Mouse (Mus musculus) forelimb bud, embryonic 11.5 days (tissue): ENCODE measurements around the gene Jak1.
"Not testable (repeated sequence)": the region's sequence is repeated elsewhere in the genome, so short reads cannot be mapped to it uniquely, and the experiment has no call there.

ENCODE experiments used
- DNase-seq: peaks from one replicate; pipeline ENCODE4 v3.0.0-alpha.2; 2012; ENCODE audit warnings: low read depth, low spot score

The Jak1 gene

DNA sequence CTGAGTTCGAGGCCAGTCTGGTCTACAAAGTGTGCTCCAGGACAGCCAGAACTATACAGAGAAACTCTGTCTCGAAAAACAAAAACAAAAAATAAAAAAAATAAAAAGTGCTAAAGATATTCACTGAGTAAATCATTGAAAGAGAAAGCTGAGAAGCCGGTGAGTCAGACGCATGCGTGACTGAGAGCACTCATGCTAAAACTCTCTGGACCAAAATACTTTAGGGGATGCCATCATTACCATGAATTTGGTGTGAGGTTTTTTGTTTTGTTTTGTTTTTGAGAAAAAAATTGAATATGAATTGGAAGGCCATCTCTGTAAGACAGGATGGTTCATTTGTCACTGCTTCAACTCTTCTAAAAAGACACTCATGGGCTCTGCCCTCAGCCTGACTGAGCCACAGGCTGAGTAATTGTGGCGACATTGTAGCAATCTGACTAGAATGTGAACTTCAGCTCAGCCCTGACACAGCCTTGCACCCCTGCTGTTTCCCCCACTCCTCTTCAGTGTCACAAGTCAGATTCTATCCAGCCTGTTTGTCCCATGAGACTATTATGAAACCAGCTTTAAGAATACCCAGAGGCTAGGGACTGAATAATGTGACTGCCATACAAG, 11.5 kb upstream of the Jak1 start:
- DNase-seq: no peak

DNA sequence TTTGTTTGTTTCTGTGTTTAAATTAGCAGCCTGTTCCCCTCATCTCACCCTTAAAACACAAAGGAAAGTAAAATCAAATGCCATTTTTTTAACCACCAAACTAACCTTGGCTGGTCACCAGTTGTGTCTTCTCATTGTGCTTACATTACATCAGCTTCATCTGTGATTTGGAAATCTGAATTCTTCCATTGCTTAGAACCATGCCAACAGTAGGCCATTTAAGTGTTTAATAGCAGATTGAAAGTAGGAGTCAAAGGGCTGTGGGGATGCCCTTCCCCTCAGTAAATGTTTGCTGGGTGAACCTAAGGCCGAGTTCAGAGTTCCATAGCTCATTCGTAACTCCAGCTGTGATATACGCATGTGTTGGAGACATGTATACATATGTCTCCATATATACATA, 10.8 kb upstream of the Jak1 start:
- no peak for DNase-seq

DNA sequence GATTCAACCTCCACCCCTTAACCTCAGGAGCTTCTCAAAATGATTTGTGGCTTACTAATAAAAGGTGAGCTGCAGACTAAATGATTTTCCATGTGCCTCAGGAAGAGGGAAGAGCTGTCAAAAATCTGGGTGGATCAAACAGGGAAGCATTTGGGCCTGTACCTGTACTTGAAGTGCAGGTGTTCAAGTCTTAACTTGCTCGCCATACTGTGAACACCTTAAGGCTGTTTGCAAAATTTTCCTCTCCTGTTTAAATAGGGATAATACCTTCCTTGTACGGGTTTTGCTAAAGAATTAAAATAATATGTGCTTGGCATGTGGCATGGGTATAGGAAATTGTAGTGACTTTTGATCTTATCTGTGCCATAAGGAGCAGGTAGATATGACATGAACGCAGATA, 5.7 kb upstream of the Jak1 start:
- DNase-seq: no peak

DNA sequence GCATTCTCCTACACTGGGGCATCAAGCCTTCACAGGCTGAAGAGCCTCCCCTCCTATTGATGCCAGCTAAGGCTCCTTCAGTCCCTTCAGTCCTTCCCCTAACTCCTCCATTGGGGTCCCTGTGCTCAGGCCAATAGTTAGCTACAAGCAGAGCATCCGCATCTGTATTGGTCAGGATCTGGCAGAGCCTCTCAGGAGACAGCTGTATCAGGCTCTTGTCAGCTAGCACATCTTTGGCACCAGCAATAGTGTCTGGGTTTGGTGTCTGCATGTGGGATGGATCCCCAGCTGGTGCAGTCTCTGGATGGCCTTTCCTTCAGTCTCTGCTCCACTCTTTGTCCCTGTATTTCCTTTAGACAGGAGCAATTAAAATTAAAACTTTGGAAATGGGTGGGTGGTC, 3.4 kb upstream of the Jak1 start:
- not testable (repeated sequence) for DNase-seq

DNA sequence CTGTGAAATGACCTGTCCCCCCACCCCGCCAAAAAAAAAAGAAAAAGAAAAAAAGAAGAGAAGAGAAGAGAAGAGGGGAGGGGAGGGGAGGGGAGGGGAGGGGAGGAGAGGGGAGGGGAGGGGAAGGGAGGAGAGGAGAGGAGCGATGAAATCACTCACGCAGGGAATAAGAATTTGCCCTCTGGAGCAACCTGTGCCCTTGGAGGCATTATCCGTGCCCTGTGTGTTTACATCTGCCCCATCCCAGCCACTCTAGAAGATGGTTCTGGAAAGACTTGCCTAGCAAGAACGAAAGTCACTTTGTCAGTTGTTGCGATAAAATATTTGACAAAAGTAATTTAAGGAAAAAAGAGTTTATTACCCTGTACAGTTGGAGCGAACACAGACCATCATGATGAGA, 441 bp upstream of the Jak1 start:
- DNase-seq: no peak

DNA sequence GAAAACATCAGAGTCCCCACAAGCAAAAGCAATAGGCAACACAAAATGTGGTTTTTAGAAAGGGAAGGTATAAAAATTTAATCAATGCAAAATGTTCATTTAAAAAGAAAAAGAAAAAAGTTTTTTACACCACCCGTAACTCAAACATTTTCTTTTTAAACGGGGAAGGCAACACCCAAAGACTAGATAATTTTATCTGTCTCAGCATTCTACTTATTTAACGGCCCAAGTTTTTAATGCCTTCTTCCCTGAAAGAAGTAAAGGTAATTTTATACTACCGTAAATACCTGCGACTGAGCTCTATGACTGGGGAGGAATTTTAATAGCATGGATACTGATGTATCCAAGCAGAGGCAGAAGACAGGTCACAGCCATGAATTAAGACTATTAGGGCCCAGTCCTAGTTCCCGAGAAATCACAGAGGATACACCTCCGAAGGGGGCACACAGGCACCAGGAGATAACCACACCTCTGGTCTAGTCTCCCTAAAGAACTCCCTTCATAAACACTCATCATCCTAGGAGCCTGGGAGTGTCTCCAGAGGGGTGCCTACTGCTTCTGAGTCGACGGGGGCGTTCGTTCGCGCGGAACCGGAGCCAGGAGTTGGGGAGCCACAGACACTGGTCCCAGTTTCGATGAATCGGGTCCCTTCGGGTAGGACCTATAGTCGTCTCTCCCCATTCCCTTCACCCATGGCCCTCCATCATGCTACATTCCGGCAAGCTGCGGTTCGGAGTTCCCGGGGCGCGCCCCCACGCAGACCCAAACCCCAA, 928 bp downstream of the Jak1 start:
- no peak for DNase-seq

DNA sequence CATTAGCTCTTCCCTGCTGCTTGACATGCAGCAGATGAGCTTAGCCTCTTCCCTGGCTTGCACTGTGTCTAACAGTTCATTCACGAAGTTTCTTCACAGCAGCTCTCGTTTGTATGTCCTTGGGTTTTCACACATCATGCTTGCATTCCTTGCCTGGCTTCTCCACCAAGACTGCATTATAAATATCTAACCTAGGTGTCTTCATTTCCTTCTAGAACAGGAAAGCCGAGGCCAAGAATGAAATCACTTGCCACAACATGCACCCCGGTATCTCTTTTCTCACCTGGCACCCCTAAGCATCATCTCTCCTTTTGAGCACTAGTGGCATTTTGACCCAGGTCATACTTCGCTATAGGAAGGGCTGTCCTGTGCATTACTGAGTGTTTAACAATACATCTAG, 3.5 kb downstream of the Jak1 start:
- no peak for DNase-seq

DNA sequence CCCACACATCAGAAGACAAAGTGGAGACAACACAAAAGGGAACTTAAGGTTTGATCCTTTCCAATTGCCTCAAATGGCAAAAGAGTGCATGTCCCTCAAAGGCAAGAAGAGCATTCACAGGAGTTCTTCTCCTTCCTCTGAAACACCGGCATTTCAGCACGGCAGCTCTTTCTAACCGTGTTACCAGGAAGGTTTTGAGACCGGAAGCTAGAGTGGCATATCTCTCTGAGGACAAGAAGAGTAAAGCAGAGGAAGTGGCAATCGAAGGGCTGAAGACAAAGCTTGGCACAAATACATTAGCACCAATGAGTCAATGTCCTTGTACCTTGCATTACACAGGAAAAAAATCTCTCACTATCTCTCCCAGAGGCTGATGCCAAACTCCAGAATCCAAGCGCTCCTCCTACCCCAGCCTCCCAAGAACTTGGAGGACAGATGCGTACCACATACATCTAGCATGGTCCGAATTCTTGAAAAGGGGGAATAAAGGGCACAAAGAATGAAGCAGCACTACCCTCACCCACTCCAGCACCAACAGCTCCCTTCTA, 4.3 kb downstream of the Jak1 start:
- DNase-seq: no peak

DNA sequence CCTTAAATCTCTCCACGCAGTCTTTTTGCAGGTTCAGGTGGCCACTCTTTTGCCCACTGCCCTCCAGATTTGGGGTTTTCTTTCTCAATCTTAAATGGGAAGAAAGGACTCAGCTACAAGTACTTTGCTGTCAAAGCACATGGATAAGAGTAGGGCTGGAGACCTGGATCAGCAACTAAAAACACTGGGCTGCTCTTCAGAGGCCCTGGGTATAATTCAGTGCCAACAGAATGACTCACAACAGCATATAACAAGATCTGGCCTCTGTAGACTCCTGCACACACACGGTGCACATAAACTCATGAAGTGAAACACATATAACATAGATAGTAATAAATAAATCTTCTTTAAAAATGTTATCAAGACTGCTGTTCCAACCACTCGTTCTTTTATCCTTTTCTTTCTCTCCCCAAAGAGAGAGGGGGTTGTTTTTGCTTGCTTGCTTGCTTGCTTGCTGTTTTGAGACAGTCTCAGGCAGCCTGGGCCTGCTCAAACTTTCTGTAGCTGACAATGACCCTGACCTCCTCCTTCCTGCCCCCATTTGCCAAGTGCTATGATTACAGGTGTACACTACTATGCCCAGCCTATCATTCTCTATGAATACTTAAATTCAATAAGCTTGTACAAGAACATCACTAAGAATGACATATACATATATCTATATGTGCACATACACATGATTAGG, 8.4 kb downstream of the Jak1 start:
- DNase-seq: no peak

DNA sequence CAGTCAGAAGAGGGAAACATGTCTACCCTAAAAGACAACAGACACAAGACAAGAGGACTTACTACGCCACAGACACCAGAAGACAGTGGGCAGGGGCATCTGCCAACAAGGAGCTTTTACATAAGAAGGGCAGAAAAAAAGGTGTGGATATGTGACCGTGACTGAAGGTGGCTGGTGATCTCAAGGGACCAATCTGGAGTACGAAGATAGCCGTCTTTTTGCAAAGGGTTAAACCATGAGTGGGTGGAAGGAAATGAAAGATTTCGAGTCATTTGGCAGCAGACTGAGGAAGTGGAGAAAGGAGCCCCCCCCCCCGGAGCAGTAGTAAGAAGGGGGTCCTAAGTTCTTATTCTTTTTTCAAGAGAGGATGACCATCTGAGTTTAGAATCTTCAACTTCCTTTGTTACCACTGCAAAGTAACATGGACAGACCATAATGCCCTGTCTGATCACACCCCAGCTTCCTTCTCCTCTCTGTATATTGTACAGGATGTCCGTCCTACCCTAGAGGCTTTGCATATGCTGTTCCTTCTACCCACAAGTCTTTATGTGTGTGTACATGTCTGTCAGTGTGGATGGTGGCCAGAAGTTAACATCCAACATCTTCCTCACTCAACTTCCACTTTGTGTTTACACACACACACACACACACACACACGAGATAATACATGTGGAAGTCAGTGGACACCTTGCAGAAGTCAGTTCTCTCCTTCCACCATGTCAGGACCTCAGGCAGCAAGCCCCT, 10.3 kb downstream of the Jak1 start:
- no peak for DNase-seq

DNA sequence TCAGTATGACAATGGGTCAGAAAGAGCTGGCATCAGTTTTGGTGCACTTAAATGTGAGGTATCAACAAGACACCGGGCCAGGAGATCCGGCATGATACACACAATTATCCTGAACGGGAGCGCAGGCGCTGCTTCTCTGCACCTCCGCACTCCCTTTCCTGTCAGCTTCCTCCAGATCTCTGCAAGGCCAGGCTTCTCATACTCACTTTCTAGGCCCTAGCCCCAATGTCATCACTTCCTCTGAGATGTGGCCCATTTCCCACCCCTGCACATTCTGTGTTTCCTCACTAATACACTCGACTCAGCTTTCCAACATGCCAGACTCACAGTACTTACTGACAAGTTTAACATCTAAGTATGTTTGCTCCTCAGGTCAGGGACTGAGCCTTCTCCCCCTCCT, 11.1 kb downstream of the Jak1 start:
- DNase-seq: no peak

DNA sequence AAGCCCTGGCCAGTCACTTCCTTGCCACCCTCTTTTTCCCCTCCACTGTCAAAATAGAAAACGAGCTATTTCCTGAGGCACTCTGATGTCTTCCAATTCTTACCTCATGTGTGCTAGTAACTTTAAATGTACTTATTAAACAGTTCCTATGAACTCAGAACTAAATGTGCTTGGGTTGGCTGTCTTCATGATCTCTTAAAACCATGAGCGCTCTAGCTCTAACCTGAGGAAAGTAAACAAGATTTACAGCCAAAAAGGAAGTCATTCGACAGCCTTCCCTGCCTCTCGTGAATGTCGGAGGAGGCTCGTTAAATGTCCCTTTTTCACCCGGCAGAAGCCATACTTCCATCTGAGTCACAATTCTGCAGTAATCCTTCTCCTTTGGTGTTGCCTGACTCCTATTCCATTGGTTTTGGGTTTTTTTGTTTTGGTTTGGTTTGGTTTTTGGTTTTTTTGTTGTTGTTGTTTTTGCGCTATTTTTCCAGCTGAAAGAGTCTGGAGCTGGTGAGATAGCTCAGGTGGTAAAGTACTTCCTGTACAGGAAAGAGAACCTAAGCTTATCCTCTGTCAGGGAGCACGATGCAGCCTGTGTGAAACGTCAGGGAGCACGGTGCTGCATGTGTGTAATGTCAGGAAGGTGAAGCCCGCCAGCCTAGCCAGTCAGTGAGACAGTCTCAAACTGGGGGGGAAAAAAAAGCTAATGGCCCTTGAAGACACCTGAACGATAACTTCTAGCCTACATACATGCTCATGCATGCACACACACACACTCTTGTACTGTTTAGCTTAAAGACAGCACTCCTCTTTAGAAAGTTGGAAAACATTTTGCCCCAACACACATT, 12.1 kb downstream of the Jak1 start:
- peak; percentile 10 for DNase-seq

DNA sequence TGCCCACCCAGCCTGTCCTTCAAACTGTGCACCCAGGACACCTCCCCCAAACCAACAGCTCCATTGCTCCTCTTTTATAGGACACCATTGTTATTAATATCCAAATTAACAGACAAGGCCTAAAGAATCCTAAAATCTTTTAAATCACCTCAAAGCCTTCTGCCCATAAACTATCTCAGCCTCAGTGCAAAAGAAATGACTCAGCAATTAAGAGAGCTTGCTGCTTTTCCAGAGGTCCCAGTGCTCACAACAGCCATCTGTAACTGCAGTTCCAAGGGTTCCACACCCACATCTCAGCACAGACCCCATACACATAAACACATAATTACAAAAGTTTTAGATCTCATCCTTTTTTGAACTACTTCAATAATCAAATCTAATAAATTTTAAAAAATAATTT, 13.1 kb downstream of the Jak1 start:
- DNase-seq: no peak

DNA sequence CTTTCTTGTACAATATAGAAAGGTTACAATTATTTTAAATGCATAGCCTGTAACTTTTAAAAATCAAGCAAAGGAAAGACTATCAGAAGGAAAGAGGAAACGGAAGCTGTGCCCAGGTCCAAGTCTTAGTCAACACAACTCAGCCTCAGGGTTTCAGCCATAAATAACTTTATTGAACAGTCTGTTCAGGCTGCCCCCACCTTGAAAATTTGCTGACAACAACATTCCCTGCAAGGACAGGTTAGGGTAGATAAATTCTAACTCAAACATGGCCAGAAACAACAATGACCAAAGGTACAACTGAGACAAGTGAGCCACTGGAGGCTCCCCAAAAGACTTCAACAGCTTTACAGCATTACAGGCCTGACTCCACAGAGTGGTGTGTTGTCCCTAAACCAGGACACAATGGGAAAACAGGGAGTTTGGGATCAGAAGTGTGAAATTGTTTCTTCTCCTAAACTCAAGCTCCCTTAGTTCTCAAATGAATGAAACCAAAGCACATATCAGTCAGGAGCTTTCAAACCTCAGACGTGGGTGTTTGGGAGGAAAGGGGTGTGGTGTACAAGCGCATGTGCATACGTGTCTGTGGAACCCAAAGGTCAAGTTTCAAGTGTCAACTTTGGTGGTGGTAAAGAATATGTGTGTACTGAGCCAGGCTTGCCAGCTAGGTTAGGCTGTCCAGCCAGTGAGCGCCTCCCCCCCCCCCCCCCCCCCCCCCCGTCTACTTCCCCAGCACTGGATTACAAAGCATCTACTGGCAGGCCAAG, 14.9 kb downstream of the Jak1 start:
- DNase-seq: no peak

DNA sequence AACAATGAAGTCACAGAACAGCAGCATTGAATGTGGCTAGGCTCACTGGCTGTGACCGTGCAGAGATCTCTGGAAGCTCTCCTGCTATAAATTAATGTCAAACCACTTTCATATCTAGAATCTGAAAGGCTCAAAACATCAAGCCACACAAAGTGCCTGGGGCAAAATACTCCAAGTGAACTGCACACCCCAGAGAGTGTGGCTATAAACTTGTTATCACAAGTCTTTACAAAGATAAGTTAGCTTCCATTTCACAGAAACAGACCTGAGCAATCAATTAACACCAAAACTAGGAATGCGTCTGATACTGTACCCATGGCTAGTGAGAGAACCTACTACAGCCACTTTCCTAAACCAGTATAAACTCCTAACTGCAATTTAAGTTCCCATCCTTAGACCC, 17.7 kb downstream of the Jak1 start:
- DNase-seq: no peak

DNA sequence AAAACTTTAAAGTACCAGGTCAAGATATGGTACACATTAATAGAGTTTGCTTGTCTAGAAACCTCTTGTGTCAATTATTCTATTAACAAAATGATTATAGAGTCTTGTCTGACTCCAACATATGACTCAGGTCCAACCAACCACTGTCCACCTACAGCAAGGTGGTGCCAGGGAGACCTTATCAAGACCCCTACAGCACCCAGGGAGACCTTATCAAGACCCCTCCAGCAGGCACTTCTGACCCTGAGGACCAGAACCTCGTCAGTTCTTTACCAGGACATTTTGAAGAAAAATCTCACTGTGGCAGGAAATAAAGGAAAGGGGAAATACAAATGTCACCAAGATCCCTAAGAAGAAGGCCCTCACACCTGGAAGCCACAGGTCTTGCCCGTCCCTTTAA, 18.5 kb downstream of the Jak1 start:
- DNase-seq: no peak

DNA sequence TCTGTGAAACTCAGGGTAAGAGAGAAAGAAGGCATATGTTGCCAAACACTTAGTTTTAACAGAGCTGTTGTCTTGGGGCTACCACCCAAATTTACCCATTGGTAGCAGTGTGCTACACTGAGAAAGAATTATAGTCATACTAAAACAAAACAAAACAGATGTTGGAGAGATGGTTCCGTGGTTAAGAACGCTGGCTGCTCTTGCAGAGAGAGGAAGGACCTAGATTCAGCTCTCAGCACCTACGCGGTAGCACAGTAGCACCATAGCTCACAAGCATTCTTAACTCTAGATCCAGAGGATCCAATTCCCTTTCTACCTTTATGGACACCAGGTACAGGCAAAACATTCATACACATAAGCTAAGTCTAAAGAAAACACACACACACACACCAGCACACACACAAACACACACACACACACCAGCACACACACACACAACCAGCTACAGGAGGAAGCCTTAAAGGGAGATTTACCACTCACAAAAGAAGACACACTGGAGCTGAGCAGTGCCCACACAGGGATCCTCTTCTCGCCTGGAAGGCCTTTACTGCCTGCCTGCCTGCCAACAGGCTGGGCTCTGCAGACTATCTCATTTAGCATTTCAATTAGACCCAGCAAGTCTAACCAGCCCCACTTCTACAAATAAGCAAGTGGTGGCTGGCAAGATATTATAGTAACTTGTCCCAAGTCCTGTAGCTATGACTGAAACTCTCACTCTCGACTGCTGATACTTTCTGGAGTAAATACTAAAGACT, 20.6 kb downstream of the Jak1 start:
- no peak for DNase-seq

DNA sequence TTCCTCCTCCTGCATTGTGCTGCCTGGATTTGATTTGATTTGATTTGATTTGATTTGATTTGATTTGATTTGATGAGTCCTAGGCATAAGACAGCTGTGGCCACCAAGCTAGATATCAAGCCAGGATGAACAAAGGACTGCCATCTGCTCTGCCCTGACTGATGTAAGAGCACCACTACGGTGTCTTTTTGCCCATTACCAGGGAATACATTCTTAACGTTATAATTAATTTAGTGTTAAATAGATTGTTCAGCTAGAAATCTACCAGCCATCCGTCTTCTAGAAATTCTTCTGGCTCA, 24.3 kb downstream of the Jak1 start:
- DNase-seq: no peak

DNA sequence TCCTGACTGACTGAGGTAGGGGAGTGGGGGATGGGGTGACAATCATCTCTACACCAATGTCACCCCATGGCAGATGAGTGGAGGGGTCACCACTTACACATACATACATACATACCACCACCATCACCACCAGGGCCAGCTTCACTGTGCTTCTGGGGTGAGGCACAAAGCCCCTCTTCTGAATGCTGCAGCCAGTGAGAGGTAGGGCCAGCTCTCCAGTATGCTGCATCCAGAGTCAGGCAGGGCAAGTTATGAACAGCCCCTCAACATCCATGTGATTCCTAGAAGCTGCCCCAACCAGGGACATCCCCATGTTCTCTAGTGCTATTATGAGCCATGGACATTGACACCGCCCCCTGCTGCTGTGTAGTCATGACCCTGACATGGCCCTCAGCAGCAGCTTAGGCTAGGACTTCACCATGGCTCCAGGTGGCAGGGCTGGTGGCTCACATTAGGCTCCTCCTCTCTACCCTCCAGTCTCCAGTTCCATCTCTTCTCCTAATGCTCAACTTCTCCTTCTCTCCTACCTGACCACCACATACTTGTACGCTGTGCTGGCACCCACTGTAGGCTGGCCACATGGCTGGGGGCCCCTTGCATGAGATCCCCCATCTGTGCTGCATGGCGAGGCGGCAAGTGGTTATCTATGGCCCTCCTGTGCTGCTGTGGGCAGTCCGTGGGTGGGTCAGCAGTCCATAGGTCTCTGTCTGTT, 24.8 kb downstream of the Jak1 start:
- DNase-seq: no peak
